Mouse (Mus musculus) lung, postnatal 25 days (tissue): ENCODE measurements around the gene Thbd.

Source experiments
- DNase-seq: peaks from one replicate; pipeline ENCODE4 v3.0.0; 2022; ENCODE audit warnings: low spot score

Gene Thbd

DNA sequence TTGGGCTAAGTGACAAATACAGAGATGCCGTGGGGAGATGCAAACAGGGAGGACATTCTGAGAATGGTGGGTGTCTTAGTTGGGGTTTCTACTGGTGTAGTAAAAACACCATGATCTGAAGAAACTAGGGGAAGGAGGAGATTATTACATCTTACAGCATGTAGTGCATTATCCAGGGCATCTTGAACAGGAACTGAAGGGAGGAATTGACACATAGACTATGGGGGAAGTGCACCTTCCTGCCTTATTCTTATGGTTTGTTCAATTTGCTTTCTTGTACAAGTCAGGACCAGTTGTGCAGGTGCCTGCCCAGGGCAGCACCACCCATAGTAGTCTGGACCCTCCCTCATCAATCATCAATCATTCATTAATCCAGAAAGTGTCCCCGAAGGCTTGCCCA is 21.1 kb downstream of the Thbd start:
- DNase-seq = no peak

- DNase-seq = no peak
Measured at GRCm38 (mm10) chr2:148386476-148386875, 21.5 kb downstream of the Thbd start.

GRCm38 (mm10) chr2:148381076-148381475 is 26.9 kb downstream of the Thbd start:
- no peak for DNase-seq

DNA sequence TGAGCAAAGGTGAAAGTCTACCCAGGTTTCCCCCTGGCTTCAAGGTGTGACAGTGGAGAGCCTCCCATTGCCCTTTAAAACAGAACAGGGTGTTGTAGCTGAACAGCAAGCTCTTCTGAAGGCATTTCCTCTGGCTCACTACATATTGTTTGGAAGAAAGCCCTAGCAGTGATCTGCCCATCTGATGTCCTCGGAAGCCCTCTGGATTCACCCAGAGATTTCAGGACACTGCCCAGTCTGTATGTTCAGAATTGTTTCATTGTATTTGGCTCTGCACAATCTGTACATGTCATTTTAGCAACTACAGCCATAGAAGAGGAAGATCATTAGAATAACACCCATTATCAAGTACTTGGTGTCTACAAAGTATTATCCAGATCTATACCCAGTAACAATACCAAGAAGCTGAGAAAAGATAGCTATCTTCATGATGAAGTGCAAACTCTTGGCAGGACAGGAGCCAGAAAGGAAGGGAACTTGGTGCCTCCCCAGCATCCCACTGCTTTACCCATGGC is 28.0 kb downstream of the Thbd start:
- DNase-seq = peak; percentile 78

- DNase-seq = no peak
Measured at GRCm38 (mm10) chr2:148378817-148379342, 29.1 kb downstream of the Thbd start.

DNA sequence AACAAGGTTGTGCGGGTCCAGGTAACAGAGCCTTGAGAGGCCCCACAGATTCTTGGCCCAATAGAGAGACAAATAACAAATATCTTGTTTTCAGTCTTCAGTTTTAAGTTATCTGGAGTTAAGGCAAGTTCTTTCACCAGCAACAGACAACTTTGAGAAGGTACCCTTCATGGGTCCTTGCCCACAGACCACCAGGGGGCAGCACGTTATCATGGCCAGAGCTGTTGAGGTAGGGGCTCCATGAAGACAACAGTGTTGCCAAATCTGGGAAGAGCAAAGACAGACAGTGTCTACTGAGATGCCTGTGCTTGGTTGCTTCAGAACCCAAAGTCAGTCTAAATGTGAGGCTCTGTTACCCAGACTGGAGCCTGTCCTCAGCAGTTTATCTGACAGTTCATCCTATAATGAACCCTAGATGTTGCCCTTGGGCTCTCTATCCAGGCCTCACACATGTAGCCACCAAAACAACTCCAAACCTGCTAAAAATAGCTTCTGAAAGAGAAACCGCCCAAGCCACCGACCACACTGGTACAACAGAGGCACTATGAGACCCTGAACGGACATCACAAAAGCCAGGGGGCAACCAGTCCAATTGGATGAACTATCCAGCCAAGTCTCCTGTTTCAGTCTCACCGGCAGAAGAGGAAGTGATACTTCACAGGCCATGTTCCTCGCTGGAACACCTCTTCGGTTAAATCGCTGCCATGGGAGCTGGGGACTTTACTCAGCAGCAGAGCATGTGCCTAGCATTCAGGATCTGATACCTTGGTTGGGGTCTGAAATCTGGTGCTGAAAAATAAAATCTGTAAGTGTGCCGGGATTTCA is 32.5 kb downstream of the Thbd start:
- peak; percentile 56 for DNase-seq

- DNase-seq = peak; percentile 53
Measured at GRCm38 (mm10) chr2:148373602-148374071, 34.4 kb downstream of the Thbd start.

DNA sequence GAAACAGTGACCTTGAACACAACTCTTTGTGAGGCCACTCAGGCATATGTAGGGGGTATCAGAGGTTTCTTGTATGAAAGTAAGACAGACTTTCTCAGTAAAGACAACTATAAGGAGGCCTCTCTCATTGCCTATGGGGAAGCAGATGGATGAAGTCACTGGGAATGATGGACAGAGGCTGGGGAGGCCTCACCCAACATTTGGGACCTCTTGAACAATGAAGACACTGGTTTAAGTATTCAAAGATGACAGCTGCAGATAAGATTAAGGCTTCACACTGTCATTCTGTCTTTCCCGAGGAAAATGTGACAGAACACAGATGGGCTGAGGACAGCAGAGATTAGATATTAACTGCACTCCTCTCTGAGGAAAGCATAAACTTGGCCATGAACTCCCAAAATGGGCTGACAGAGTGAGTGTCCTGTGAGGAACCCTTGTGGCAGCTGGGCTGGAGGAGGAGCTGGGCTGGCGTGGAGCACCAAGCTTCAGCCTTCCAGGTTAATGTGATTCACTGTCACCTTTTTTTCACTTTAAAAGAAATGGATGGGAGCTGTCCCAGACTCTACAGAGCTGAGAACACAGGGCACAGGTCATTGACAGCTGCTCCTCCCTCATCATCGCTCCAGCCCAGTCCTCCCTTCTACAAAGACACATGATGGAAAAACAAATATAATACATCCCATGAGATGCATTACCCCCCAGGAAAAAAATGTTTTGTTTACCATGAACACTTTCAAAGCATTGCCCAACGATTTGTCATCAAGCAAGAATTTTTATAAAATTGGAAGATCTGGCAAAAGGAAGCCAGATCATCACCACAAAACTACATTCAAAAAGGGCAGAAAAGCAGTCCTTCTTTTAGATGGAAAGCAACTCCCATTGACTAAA is 36.0 kb downstream of the Thbd start:
- no peak for DNase-seq

DNA sequence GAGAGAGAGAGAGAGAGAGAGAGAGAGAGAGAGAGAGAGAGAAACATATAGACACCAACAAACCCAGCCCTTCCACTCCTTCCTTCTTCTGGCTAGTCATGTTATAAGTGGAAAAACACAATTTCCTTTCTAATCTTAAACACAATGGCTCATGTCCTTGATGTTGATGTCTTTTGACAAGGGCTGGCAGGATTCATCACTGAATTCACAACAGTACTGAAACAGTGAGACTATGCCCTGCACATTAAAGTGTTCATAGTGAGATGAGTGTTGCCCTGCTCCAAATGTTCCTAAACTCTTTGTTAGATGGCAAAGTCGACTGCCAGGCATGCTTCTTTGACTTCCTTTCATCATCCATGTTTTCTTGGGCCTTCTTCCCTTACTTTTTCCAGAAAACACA is 42.8 kb downstream of the Thbd start:
- no peak for DNase-seq

DNA sequence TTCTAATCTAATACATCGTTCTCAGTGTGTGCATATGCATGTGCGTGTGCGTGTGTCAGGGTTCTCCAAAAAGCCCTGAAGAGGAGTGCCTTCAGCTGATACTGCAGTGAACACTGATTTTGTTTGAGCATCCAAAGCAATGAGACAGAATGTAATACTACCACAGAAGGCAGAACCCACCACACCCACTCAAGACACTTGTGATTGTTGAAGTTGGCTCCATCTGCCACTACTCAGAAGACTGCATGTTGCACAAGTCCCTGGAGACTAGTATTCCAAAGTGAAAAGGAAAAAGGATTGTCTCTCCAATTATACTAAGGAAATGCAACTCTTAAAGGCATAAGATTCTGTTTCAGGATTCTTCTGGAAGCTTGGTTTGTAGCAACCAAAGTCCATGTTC is 43.5 kb downstream of the Thbd start:
- DNase-seq = no peak

DNA sequence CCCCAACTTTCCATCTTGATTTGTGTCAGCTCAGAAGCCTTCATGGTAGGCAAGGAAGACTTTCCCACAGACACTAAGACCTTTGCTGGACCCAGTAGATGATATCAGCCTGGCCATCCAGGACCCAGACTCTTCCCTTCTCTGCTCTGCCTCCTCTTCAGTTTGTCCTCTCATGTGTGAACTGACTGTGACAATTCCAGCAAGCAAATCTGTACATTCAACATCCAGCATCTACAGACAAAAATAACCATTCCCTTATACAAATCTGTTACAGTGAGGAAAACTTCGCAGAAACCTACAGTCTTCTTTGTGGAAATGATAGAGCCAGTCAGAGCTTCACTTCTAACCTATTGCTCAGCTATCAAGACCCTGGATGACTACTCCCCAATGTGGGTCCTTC is 50.8 kb downstream of the Thbd start:
- DNase-seq = no peak
